Mouse (Mus musculus) ES-E14 (cell line): ENCODE measurements at regions not wholly inside any gene's neighbourhood (a gene's known extent, or its start where the extent isn't known, plus 50 kb on each side); places are given as distances from the start of the nearest gene placed in this dataset.

ENCODE experiments used
- CHD2 ChIP-seq: IDR thresholded peaks from 2 replicates; pipeline ENCODE4 v1.6.1; 2014; ENCODE audit warnings: mild to moderate bottlenecking, low read depth, low read length, inconsistent platforms
- HCFC1 ChIP-seq: IDR thresholded peaks from 2 replicates; pipeline ENCODE4 v1.6.1; 2012; ENCODE audit warnings: low read length, inconsistent platforms, borderline replicate concordance; ENCODE audit not compliant: insufficient read depth
- MAFK ChIP-seq: IDR thresholded peaks from 2 replicates; pipeline ENCODE4 v1.6.1; 2014; ENCODE audit warnings: mild to moderate bottlenecking, low read depth, low read length, inconsistent platforms; ENCODE audit not compliant: insufficient read depth
- ZC3H11A ChIP-seq: IDR thresholded peaks from 2 replicates; pipeline ENCODE4 v1.6.1; 2012; ENCODE audit warnings: low read depth, mild to moderate bottlenecking, inconsistent platforms, low read length, borderline replicate concordance
- ZNF384 ChIP-seq: IDR thresholded peaks from 2 replicates; pipeline ENCODE4 v1.6.1; 2012; ENCODE audit warnings: low read depth, low read length, inconsistent platforms

DNA sequence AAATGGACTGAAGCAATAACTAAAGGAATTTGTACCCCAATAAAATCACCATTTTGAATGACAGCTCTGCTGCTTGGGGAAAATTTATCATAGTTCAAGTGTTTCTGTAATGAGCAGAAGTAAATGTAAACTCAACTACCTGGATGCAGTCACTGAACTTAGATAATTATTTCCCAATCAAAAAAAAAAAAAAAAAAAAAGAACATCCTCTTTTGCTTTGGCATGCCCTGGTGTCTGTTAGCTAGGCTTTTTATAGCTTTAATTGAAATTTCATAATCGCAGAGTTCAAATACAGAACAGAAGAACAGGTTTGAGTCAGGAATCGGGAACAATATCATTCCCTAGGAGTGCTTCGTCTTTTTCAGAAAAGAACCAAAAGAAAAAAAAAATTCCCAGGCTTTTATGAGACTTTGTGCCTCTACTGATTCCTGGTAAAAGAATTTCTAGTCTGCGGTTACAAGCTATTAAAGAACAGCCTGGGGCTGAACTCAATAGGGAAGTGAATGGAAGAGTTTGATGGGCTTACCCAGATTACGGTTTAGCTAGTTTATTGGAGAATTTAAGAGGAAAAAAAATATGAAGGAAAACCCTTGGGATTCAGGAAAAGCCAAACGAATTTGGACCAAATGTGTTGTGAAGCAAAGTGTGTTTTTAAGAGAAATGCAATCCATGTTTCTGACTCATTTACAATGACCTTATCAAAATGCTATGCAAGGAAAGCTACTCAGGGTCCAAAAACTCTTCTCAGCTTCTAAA is 1102.0 kb upstream of the Cited2 start:
- TF ChIP-seq CHD2 = no peak
- no peak for TF ChIP-seq ZC3H11A
- no peak for TF ChIP-seq ZNF384
- no peak for TF ChIP-seq HCFC1
- no peak for TF ChIP-seq MAFK
